Mouse (Mus musculus) CH12.LX (cell line): Measurements from ENCODE around the gene Dcst2. TPM values are rescaled to one million over a fixed set of nuclear protein-coding genes. Genes with fewer than 3 reads are reported as not detected.

Experiments
- DNase-seq: peaks from one replicate; pipeline ENCODE4 v3.0.0-alpha.2; 2013; ENCODE audit errors: extremely low read depth
- H3K27ac ChIP-seq: 2 replicates; pipeline ENCODE4 v1.5.1; 2012; ENCODE audit warnings: low read depth, mild to moderate bottlenecking, control low read depth, moderate library complexity; ENCODE audit not compliant: insufficient read depth
- H3K27me3 ChIP-seq: replicated peaks from 2 replicates; pipeline ENCODE3; 2012; ENCODE audit warnings: inconsistent platforms
- H3K36me3 ChIP-seq, 2 experiments: replicated peaks in 1 of 2; 2 replicates each; pipeline versions ENCODE3 to v1.6.1; 2012; ENCODE audit warnings: inconsistent platforms in 1 of 2, low read length in 1 of 2, mild to moderate bottlenecking in 1 of 2, mixed read lengths in 1 of 2, moderate library complexity in 1 of 2; ENCODE audit not compliant: control insufficient read depth in 1 of 2, insufficient read depth in 1 of 2
- H3K4me1 ChIP-seq, 2 experiments: 2 replicates each; pipeline ENCODE4 v1.6.1; 2012; ENCODE audit warnings: inconsistent platforms in 1 of 2, moderate library complexity in 1 of 2; ENCODE audit not compliant: insufficient read depth in 2 of 2, control insufficient read depth in 1 of 2
- H3K4me2 ChIP-seq: 2 replicates; pipeline ENCODE4 v1.6.1; 2012; ENCODE audit warnings: low read depth, mild to moderate bottlenecking, control low read depth; ENCODE audit not compliant: poor library complexity, insufficient read depth, severe bottlenecking
- H3K4me3 ChIP-seq, 3 experiments: fragments of 150-350 bp in 1 of 3; sonication (generic) in 1 of 3; replicated peaks in 1 of 3; 2 replicates each; pipeline versions ENCODE3 to v1.5.1; 2011 to 2012; ENCODE audit warnings: low read depth in 2 of 3, low read length in 2 of 3, mild to moderate bottlenecking in 2 of 3, moderate library complexity in 2 of 3, control low read depth in 1 of 3, improper control_type of control experiment in 1 of 3, inconsistent platforms in 1 of 3, mixed read lengths in 1 of 3; ENCODE audit not compliant: poor library complexity in 1 of 3
- H3K79me2 ChIP-seq: replicated peaks from 2 replicates; pipeline ENCODE4 v1.6.1; 2012; ENCODE audit warnings: mild to moderate bottlenecking, moderate library complexity; ENCODE audit not compliant: control insufficient read depth, poor library complexity, insufficient read depth, severe bottlenecking; ENCODE audit errors: extremely low read depth
- H3K9ac ChIP-seq: 2 replicates; pipeline ENCODE4 v1.6.1; 2012; ENCODE audit warnings: low read depth, mild to moderate bottlenecking, control low read depth, moderate library complexity; ENCODE audit not compliant: insufficient read depth
- H3K9me3 ChIP-seq: replicated peaks from 2 replicates; pipeline ENCODE3; 2012; ENCODE audit warnings: low read length, inconsistent platforms, mixed read lengths
- CHD1 ChIP-seq: IDR thresholded peaks from 2 replicates; pipeline ENCODE4 v1.6.1; 2012; ENCODE audit warnings: low read depth, low read length, improper control_type of control experiment, inconsistent platforms
- CHD2 ChIP-seq: IDR thresholded peaks from 2 replicates; pipeline ENCODE4 v1.6.1; 2011; ENCODE audit warnings: low read length, improper control_type of control experiment
- CTCF ChIP-seq, 2 experiments: IDR thresholded peaks in 1 of 2; conservative IDR thresholded peaks in 1 of 2; 2 replicates each; pipeline ENCODE4 v1.5.1; 2011 to 2012; ENCODE audit warnings: low read depth in 2 of 2, low read length in 2 of 2, improper control_type of control experiment in 1 of 2, inconsistent platforms in 1 of 2, mild to moderate bottlenecking in 1 of 2, moderate library complexity in 1 of 2
- ETS1 ChIP-seq: conservative IDR thresholded peaks from 2 replicates; pipeline ENCODE4 v1.6.1; 2012; ENCODE audit warnings: low read depth, mild to moderate bottlenecking, inconsistent platforms, low read length, improper control_type of control experiment, moderate library complexity
- GABPA ChIP-seq: IDR thresholded peaks from 2 replicates; pipeline ENCODE4 v1.6.1; 2012; ENCODE audit warnings: low read depth, low read length, improper control_type of control experiment, inconsistent platforms; ENCODE audit not compliant: insufficient replicate concordance
- IRF4 ChIP-seq: IDR thresholded peaks from 2 replicates; pipeline ENCODE4 v1.6.1; 2014; ENCODE audit warnings: low read depth, mild to moderate bottlenecking, inconsistent platforms, low read length, improper control_type of control experiment
- KAT2A ChIP-seq: IDR thresholded peaks from 2 replicates; pipeline ENCODE4 v1.6.1; 2012; ENCODE audit warnings: low read length, improper control_type of control experiment, inconsistent platforms; ENCODE audit not compliant: insufficient replicate concordance
- MAZ ChIP-seq: IDR thresholded peaks from 2 replicates; pipeline ENCODE4 v1.6.1; 2012; ENCODE audit warnings: low read depth, mild to moderate bottlenecking, inconsistent platforms, low read length, improper control_type of control experiment, moderate library complexity
- MXI1 ChIP-seq: IDR thresholded peaks from 2 replicates; pipeline ENCODE4 v1.6.1; 2011; ENCODE audit warnings: mild to moderate bottlenecking, low read depth, low read length, improper control_type of control experiment
- MYC ChIP-seq: IDR thresholded peaks from 2 replicates; pipeline ENCODE4 v1.6.1; 2011; ENCODE audit warnings: low read depth, mild to moderate bottlenecking, improper control_type of control experiment, low read length
- NRF1 ChIP-seq: IDR thresholded peaks from 2 replicates; pipeline ENCODE4 v1.6.1; 2014; ENCODE audit warnings: low read depth, mild to moderate bottlenecking, inconsistent platforms, low read length, improper control_type of control experiment, moderate library complexity
- POLR2AphosphoS2 ChIP-seq: IDR thresholded peaks from 2 replicates; pipeline ENCODE4 v1.6.1; 2011; ENCODE audit warnings: low read depth, low read length, improper control_type of control experiment
- SMC3 ChIP-seq: IDR thresholded peaks from 2 replicates; pipeline ENCODE4 v1.6.1; 2011; ENCODE audit warnings: low read depth, low read length, improper control_type of control experiment
- TBP ChIP-seq: conservative IDR thresholded peaks from 2 replicates; pipeline ENCODE4 v1.6.1; 2011; ENCODE audit warnings: low read depth, low read length, improper control_type of control experiment
- TCF12 ChIP-seq: IDR thresholded peaks from 2 replicates; pipeline ENCODE4 v1.6.1; 2014; ENCODE audit warnings: low read depth, mild to moderate bottlenecking, inconsistent platforms, low read length, improper control_type of control experiment
- USF2 ChIP-seq: conservative IDR thresholded peaks from 2 replicates; pipeline ENCODE4 v1.6.1; 2011; ENCODE audit warnings: low read depth, low read length, improper control_type of control experiment
- ZMIZ1 ChIP-seq: IDR thresholded peaks from 2 replicates; pipeline ENCODE4 v1.6.1; 2012; ENCODE audit warnings: low read depth, mild to moderate bottlenecking, inconsistent platforms, low read length, improper control_type of control experiment
- ZNF384 ChIP-seq: IDR thresholded peaks from 2 replicates; pipeline ENCODE4 v1.6.1; 2012; ENCODE audit warnings: low read depth, low read length, improper control_type of control experiment, inconsistent platforms
- dilution Hi-C: fragments of 300-500 bp; cut with MboI; formaldehyde crosslinking; loops from 2 replicates; pipeline ENCODE4 v1.14.3; 2020; ENCODE audit warnings: low sequenced_read_pairs; ENCODE audit not compliant: extremely low pct_unique_long_range_greater_than_20kb, extremely low pct_ligation_motif_present
- in situ Hi-C: fragments of 300-500 bp; cut with MboI; formaldehyde crosslinking; loops from 3 replicates; pipeline ENCODE4 v1.14.3; 2019; ENCODE audit warnings: low sequenced_read_pairs, low pct_ligation_motif_present, low pct_unique_long_range_greater_than_20kb, mixed read lengths
- polyA plus RNA-seq: library from polyadenylated mRNA; unstranded; fragments of >175 nt; gene quantifications from 2 replicates; pipeline ENCODE4 v1.2.1, GENCODE M21; 2012; ENCODE audit warnings: low read depth; ENCODE audit not compliant: insufficient read length
- total RNA-seq, 2 experiments: library from RNA; depleted of rRNA; stranded (reverse); fragments of 300-350 nt in 1 of 2; fragments of >200 nt in 1 of 2; gene quantifications; 2 replicates each; pipeline ENCODE4 v1.2.3; 2012 to 2014

Gene Dcst2
- total and polyA plus RNA-seq, 3 experiments = 0.10 TPM; not detected in 2

- Histone ChIP-seq H3K4me2 (no peak overlapping the region), H3K4me1 (peaks cover 9 to 16% of the 10 kb centered on the region in 2 experiments), H3K9me3 (no peaks in the 10 kb centered on the region), H3K4me3 (no peak overlapping the region), H3K27me3 (peaks cover 21% of the 10 kb centered on the region), H3K27ac (no peak overlapping the region), H3K36me3 (no peaks in the 10 kb centered on the region), H3K9ac (no peak overlapping the region), H3K79me2 (no peaks in the 10 kb centered on the region)
- dilution Hi-C loops (no loop called here), in situ Hi-C loops (no loop called here)
- TF ChIP-seq IRF4 = no peak
- no peak for TF ChIP-seq TCF12
- no peak for TF ChIP-seq ETS1
- TF ChIP-seq CHD2 = no peak
- TF ChIP-seq GABPA = no peak
- no peak for DNase-seq
Observed at GRCm38 (mm10) chr3:89359630-89360029, 2.1 kb upstream of the Dcst2 start.

GRCm38 (mm10) chr3:89360237-89360636 lies 1.5 kb upstream of the Dcst2 start:
- dilution Hi-C loops = no loop called here
- H3K9ac ChIP-seq = no peak overlapping the region
- no peaks in the 10 kb centered on the region for H3K9me3 ChIP-seq
- H3K27me3 ChIP-seq = peaks cover 23% of the 10 kb centered on the region
- H3K79me2 ChIP-seq = no peaks in the 10 kb centered on the region
- no peaks in the 10 kb centered on the region for H3K36me3 ChIP-seq
- no peak overlapping the region for H3K4me2 ChIP-seq
- peaks cover 8 to 11% of the 10 kb centered on the region in 2 experiments for H3K4me1 ChIP-seq
- TF ChIP-seq ZNF384 (no peak), POLR2AphosphoS2 (no peak), CHD1 (no peak), IRF4 (no peak), TBP (no peak), SMC3 (no peak), MYC (no peak), ZMIZ1 (no peak), NRF1 (no peak), USF2 (no peak), MAZ (no peak), CTCF (conservative IDR thresholded peaks at IDR 0.05 in 1 of 2, IDR thresholded peaks at IDR 0.05 in 1 of 2; ENCODE audit: low read depth in 2 of 2, low read length in 2 of 2) (no peak), KAT2A (no peak), MXI1 (no peak)
- no peak overlapping the region for H3K4me3 ChIP-seq
- in situ Hi-C loops = no loop called here
- no peak for DNase-seq
- H3K27ac ChIP-seq = no peak overlapping the region
